Mouse (Mus musculus) forelimb bud, embryonic 11.5 days (tissue): ENCODE results near the gene Pigo.
"Not testable (repeated sequence)": the region's sequence is repeated elsewhere in the genome, so short reads cannot be mapped to it uniquely, and the experiment has no call there.

Source experiments
- DNase-seq: peaks from one replicate; pipeline ENCODE4 v3.0.0-alpha.2; 2012; ENCODE audit warnings: low read depth, low spot score

Pigo gene

GRCm38 (mm10) chr4:43001272-43001671, 24.3 kb downstream of the Pigo start:
- no peak for DNase-seq

- DNase-seq, result peak; percentile 99
These were observed 25.3 kb downstream of the Pigo start, which contains the start of gene Vcp for GRCm38 (mm10) chr4:43000141-43000986. Gene Vcp (minus strand): TSS chr4:43000507.

GRCm38 (mm10) chr4:42999451-43000140, 26.0 kb downstream of the Pigo start:
- peak; percentile 70 for DNase-seq

- DNase-seq, result no peak
These were observed 27.6 kb downstream of the Pigo start for GRCm38 (mm10) chr4:42998022-42998421.

- no peak for DNase-seq
These were observed 37.3 kb downstream of the Pigo start for GRCm38 (mm10) chr4:42988296-42988695.

- DNase-seq, result not testable (repeated sequence)
These were observed 45.2 kb downstream of the Pigo start for GRCm38 (mm10) chr4:42980467-42980866.

GRCm38 (mm10) chr4:42978062-42978461, 47.6 kb downstream of the Pigo start:
- DNase-seq, result no peak

GRCm38 (mm10) chr4:42973868-42974267, 51.8 kb downstream of the Pigo start:
- DNase-seq, result no peak

- no peak for DNase-seq
These were observed 52.7 kb downstream of the Pigo start for GRCm38 (mm10) chr4:42972952-42973351.

GRCm38 (mm10) chr4:42969304-42969703, 56.3 kb downstream of the Pigo start, which contains the start of gene 1700022I11Rik:
Gene 1700022I11Rik (plus strand): TSS chr4:42969604.
- no peak for DNase-seq
